Mouse (Mus musculus): Measurements from ENCODE around the gene Pgf. TPM values are rescaled to one million over a fixed set of nuclear protein-coding genes. Genes with fewer than 3 reads are reported as not detected.

Pgf gene
- polyA plus RNA-seq, 1 experiment from 2014 or later, result 7.2 TPM

GRCm38 (mm10) chr12:85129426-85129978 lies 48.1 kb downstream of the Pgf start:
- Histone ChIP-seq H3K27ac (ENCODE audit: low read depth, low read length) (no peak overlapping the region), H3K36me3 (ENCODE audit: control insufficient read depth, insufficient read depth, low read length) (peaks cover 78% of the 10 kb centered on the region), H3K27me3 (replicated peaks; ENCODE audit: control insufficient read depth, insufficient read depth, low read length) (no peaks in the 10 kb centered on the region), H3K9me3 (replicated peaks; ENCODE audit: control insufficient read depth, low read length) (no peaks in the 10 kb centered on the region), H3K4me1 (ENCODE audit: control insufficient read depth, insufficient read depth, low read length) (no peaks in the 10 kb centered on the region), H3K9ac (ENCODE audit: low read length) (no peak overlapping the region), H3K4me3 (ENCODE audit: low read depth, low read length) (no peak overlapping the region), H3K4me2 (ENCODE audit: low read length) (no peak overlapping the region)
- no peak for DNase-seq (ENCODE audit: low spot score)
- ATAC-seq, result no peak
- WGBS, result 96% methylated on average over 9 of the region's 9 CpGs

DNA sequence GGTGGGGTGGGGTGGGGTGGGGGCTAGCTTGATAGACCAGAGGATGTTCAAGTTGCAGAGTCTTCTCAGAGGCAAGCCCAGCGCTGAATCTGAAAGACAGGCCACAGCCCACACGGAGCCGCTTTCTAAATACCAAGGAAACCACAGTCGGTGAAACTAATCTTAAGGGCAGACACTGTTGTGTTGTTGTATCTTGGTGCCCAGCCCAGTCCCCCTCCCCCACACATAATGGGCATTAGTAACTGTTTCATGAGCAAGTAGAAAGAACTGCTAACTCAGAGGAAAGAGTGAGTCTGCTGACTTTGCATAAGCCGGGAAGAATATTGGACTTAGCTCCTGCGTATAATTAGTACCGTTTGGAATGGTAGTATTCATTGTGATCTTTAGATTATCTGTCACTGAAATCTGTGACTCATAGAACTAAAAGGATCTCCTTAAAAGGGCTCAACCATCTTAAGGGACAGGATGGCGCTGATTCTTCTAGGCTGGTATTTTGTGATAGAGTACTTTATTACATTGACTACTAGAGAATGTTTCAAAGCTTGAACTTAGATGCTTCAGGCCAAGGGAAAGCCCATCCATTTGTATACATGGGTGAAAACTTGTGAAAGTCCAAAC lies 50.5 kb downstream of the Pgf start:
- 75% methylated on average over 8 of the region's 8 CpGs for WGBS
- peaks cover 78% of the 10 kb centered on the region for H3K36me3 ChIP-seq (ENCODE audit: control insufficient read depth, insufficient read depth, low read length)
- no peak overlapping the region for H3K27ac ChIP-seq (ENCODE audit: low read depth, low read length)
- no peak overlapping the region for H3K4me2 ChIP-seq (ENCODE audit: low read length)
- no peak overlapping the region for H3K9ac ChIP-seq (ENCODE audit: low read length)
- ATAC-seq (no peak), DNase-seq (ENCODE audit: low spot score) (no peak)
- no peaks in the 10 kb centered on the region for H3K27me3 ChIP-seq (replicated peaks; ENCODE audit: control insufficient read depth, insufficient read depth, low read length)
- H3K4me3 ChIP-seq (ENCODE audit: low read depth, low read length), result no peak overlapping the region
- no peaks in the 10 kb centered on the region for H3K9me3 ChIP-seq (replicated peaks; ENCODE audit: control insufficient read depth, low read length)
- H3K4me1 ChIP-seq (ENCODE audit: control insufficient read depth, insufficient read depth, low read length), result no peaks in the 10 kb centered on the region

DNA sequence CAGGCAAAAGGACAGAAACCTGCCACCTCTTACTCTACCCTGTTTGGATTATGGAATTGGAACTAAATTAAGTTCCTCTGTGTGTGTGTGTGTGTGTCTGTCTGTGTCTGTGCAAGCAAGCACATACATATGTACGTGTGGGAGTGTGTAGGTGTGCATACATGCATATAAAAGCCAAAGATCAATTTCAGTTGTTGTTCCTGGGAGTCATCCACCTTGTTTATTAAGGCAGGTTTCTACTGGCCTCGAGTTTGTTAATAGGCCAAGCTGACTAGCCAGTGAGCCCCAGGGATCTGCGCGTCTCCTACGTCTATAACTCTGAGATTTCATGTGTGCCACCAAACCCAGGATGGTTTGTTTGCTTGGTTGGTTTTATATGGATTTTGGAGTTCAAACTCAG lies 52.8 kb downstream of the Pgf start:
- DNase-seq (ENCODE audit: low spot score) (no peak), ATAC-seq (no peak)
- H3K27ac ChIP-seq (ENCODE audit: low read depth, low read length), result no peak overlapping the region
- H3K4me1 ChIP-seq (ENCODE audit: control insufficient read depth, insufficient read depth, low read length), result no peaks in the 10 kb centered on the region
- H3K4me3 ChIP-seq (ENCODE audit: low read depth, low read length), result no peak overlapping the region
- H3K27me3 ChIP-seq (replicated peaks; ENCODE audit: control insufficient read depth, insufficient read depth, low read length), result no peaks in the 10 kb centered on the region
- no peak overlapping the region for H3K9ac ChIP-seq (ENCODE audit: low read length)
- no peaks in the 10 kb centered on the region for H3K9me3 ChIP-seq (replicated peaks; ENCODE audit: control insufficient read depth, low read length)
- peaks cover 77% of the 10 kb centered on the region for H3K36me3 ChIP-seq (ENCODE audit: control insufficient read depth, insufficient read depth, low read length)
- 95% methylated on average over 5 of the region's 5 CpGs for WGBS
- H3K4me2 ChIP-seq (ENCODE audit: low read length), result no peak overlapping the region

DNA sequence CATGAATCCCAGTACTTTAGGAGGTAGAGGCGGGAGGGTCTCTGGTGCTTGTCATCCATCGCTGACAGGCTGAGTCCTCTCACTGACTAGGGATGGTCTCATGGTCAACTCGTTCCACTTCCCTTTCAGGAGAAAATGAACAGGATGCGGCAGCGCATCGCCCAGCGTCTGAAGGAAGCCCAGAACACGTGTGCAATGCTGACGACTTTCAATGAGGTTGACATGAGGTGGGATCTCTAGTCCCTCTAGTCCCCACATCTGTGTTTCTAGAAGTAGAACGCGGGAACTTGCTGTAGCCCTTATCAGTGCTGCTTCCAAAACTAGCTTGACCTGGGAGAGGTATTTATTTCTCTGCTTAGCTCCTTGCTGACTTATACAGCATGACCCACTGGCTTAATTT lies 53.9 kb downstream of the Pgf start:
- DNase-seq (ENCODE audit: low spot score) (no peak), ATAC-seq (no peak)
- H3K4me2 ChIP-seq (ENCODE audit: low read length), result no peak overlapping the region
- no peaks in the 10 kb centered on the region for H3K9me3 ChIP-seq (replicated peaks; ENCODE audit: control insufficient read depth, low read length)
- H3K4me3 ChIP-seq (ENCODE audit: low read depth, low read length), result no peak overlapping the region
- no peaks in the 10 kb centered on the region for H3K27me3 ChIP-seq (replicated peaks; ENCODE audit: control insufficient read depth, insufficient read depth, low read length)
- H3K9ac ChIP-seq (ENCODE audit: low read length), result no peak overlapping the region
- peaks cover 78% of the 10 kb centered on the region for H3K36me3 ChIP-seq (ENCODE audit: control insufficient read depth, insufficient read depth, low read length)
- no peak overlapping the region for H3K27ac ChIP-seq (ENCODE audit: low read depth, low read length)
- WGBS, result 97% methylated on average over 11 of the region's 11 CpGs
- no peaks in the 10 kb centered on the region for H3K4me1 ChIP-seq (ENCODE audit: control insufficient read depth, insufficient read depth, low read length)

DNA sequence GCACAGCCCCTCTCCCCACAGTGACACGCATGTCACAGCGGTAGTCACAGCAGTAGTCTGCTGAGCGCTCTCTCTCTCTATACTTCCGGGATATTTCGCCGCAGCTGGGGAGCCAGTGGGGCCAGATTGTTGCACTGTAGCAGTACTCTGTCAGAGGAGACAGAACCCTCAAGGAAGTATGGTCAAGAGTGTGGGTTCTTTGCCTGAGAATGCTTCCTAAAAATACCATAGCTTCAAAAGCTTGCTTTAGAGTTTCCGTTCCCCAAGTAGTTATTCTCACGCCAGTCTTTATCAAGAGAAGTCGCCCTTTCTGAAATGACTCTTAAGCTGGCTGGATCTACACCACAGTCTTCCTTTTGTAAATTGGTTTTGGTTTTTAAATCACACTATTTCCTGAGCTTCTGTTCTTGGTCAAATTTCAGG lies 54.5 kb downstream of the Pgf start:
- WGBS, result 94% methylated on average over 9 of the region's 9 CpGs
- Histone ChIP-seq H3K36me3 (ENCODE audit: control insufficient read depth, insufficient read depth, low read length) (peaks cover 78% of the 10 kb centered on the region), H3K27me3 (replicated peaks; ENCODE audit: control insufficient read depth, insufficient read depth, low read length) (no peaks in the 10 kb centered on the region), H3K4me3 (ENCODE audit: low read depth, low read length) (no peak overlapping the region), H3K4me2 (ENCODE audit: low read length) (no peak overlapping the region), H3K27ac (ENCODE audit: low read depth, low read length) (no peak overlapping the region), H3K9ac (ENCODE audit: low read length) (no peak overlapping the region), H3K9me3 (replicated peaks; ENCODE audit: control insufficient read depth, low read length) (no peaks in the 10 kb centered on the region), H3K4me1 (ENCODE audit: control insufficient read depth, insufficient read depth, low read length) (no peaks in the 10 kb centered on the region)
- DNase-seq (ENCODE audit: low spot score) (no peak), ATAC-seq (no peak)

GRCm38 (mm10) chr12:85121806-85122459 lies 55.7 kb downstream of the Pgf start:
- no peak overlapping the region for H3K9ac ChIP-seq (ENCODE audit: low read length)
- DNase-seq (ENCODE audit: low spot score) (peak; percentile 44), ATAC-seq (no peak)
- WGBS, result 75% methylated on average over 9 of the region's 9 CpGs
- no peak overlapping the region for H3K4me3 ChIP-seq (ENCODE audit: low read depth, low read length)
- H3K4me2 ChIP-seq (ENCODE audit: low read length), result no peak overlapping the region
- H3K27ac ChIP-seq (ENCODE audit: low read depth, low read length), result no peak overlapping the region
- peaks cover 85% of the 10 kb centered on the region for H3K36me3 ChIP-seq (ENCODE audit: control insufficient read depth, insufficient read depth, low read length)
- no peaks in the 10 kb centered on the region for H3K27me3 ChIP-seq (replicated peaks; ENCODE audit: control insufficient read depth, insufficient read depth, low read length)
- no peaks in the 10 kb centered on the region for H3K9me3 ChIP-seq (replicated peaks; ENCODE audit: control insufficient read depth, low read length)
- H3K4me1 ChIP-seq (ENCODE audit: control insufficient read depth, insufficient read depth, low read length), result no peaks in the 10 kb centered on the region

Other genes with a start within 250 kb of the Pgf start
- 128 and 147 TPM in 2 replicates for gene Fcf1, start 206.9 kb downstream of the Pgf start, polyA plus RNA-seq (2014; fragmentation: Nextera tagmentation; extraction: Ambion mirVana)
- 31.4 and 37.5 TPM in 2 replicates for gene Arel1, start 206.9 kb downstream of the Pgf start, polyA plus RNA-seq (2014; fragmentation: Nextera tagmentation; extraction: Ambion mirVana)
- gene Ylpm1, start 181.5 kb downstream of the Pgf start, polyA plus RNA-seq (2014; fragmentation: Nextera tagmentation; extraction: Ambion mirVana), result 32.4 and 33.2 TPM in 2 replicates
- gene Prox2, start 67.0 kb downstream of the Pgf start, polyA plus RNA-seq (2014; fragmentation: Nextera tagmentation; extraction: Ambion mirVana), result 1.3 and 1.6 TPM in 2 replicates
- 77.5 and 87.1 TPM in 2 replicates for gene Dlst, start 67.0 kb downstream of the Pgf start, polyA plus RNA-seq (2014; fragmentation: Nextera tagmentation; extraction: Ambion mirVana)
- 11.7 and 16.6 TPM in 2 replicates for gene Rps6kl1, start 26.5 kb downstream of the Pgf start, polyA plus RNA-seq (2014; fragmentation: Nextera tagmentation; extraction: Ambion mirVana)
- 95.5 and 102 TPM in 2 replicates for gene Eif2b2, start 41.7 kb upstream of the Pgf start, polyA plus RNA-seq (2014; fragmentation: Nextera tagmentation; extraction: Ambion mirVana)
- gene Mlh3, start 92.8 kb upstream of the Pgf start, polyA plus RNA-seq (2014; fragmentation: Nextera tagmentation; extraction: Ambion mirVana), result 9.0 and 11.1 TPM in 2 replicates
- 60.3 and 65.9 TPM in 2 replicates for gene Acyp1, start 110.6 kb upstream of the Pgf start, polyA plus RNA-seq (2014; fragmentation: Nextera tagmentation; extraction: Ambion mirVana)
- gene Zc2hc1c, start 110.8 kb upstream of the Pgf start, polyA plus RNA-seq (2014; fragmentation: Nextera tagmentation; extraction: Ambion mirVana), result 0.95 and 1.4 TPM in 2 replicates
- 9.5 and 10.4 TPM in 2 replicates for gene Nek9, start 161.6 kb upstream of the Pgf start, polyA plus RNA-seq (2014; fragmentation: Nextera tagmentation; extraction: Ambion mirVana)
- gene Tmed10, start 197.1 kb upstream of the Pgf start, polyA plus RNA-seq (2014; fragmentation: Nextera tagmentation; extraction: Ambion mirVana), result 194 and 212 TPM in 2 replicates

Data from forebrain, embryonic 14.5 days (tissue).